Mouse (Mus musculus) hindbrain, embryonic 10.5 days (tissue): ENCODE data around the gene Rarb. TPM values are rescaled to one million over a fixed set of nuclear protein-coding genes. Genes with fewer than 3 reads are reported as not detected.

ENCODE experiments used
- DNase-seq: peaks from one replicate; pipeline ENCODE4 v3.0.0-alpha.2; 2017; ENCODE audit warnings: low spot score
- H3K27ac ChIP-seq: fragments of 300-500 bp; sonication (generic); 2 replicates; pipeline ENCODE4 v1.5.1; 2016; ENCODE audit warnings: mild to moderate bottlenecking, moderate library complexity
- H3K27me3 ChIP-seq: fragments of 300-500 bp; sonication (generic); 2 replicates; pipeline ENCODE4 v1.6.1; 2016; ENCODE audit warnings: mild to moderate bottlenecking; ENCODE audit not compliant: poor library complexity, insufficient read depth, severe bottlenecking
- H3K36me3 ChIP-seq: fragments of 300-500 bp; sonication (generic); 2 replicates; pipeline ENCODE4 v1.6.1; 2016; ENCODE audit warnings: mild to moderate bottlenecking, moderate library complexity
- H3K4me1 ChIP-seq: fragments of 300-500 bp; sonication (generic); replicated peaks from 2 replicates; pipeline ENCODE4 v1.6.1; 2016; ENCODE audit warnings: mild to moderate bottlenecking
- H3K4me3 ChIP-seq: fragments of 300-500 bp; sonication (generic); 2 replicates; pipeline ENCODE4 v1.5.1; 2016; ENCODE audit warnings: mild to moderate bottlenecking, moderate library complexity
- H3K9me3 ChIP-seq: fragments of 300-500 bp; sonication (generic); 2 replicates; pipeline ENCODE4 v1.6.1; 2016; ENCODE audit warnings: mild to moderate bottlenecking, moderate library complexity
- WGBS: fragments of 180-500 bp; shearing (Covaris S2); methylation state at CpG from one replicate; pipeline ENCODE4 v1.1.7; 2016; 5-methylcytosine and 5-hydroxymethylcytosine counted together
- polyA plus RNA-seq: library from polyadenylated mRNA; unstranded; fragments of >200 nt; fragmentation: Nextera tagmentation; extraction: Ambion mirVana; gene quantifications from 2 replicates; pipeline ENCODE4 v1.2.1, GENCODE M21; 2016

Rarb gene
- polyA plus RNA-seq, 1 experiment from 2014 or later: 18.9 TPM

- H3K27ac ChIP-seq: no peak overlapping the region
Measured at GRCm38 (mm10) chr14:16528631-16529030, 290.3 kb downstream of the Rarb start.

GRCm38 (mm10) chr14:16526120-16526519, 292.8 kb downstream of the Rarb start:
- 83% methylated on average over 3 of the region's 3 CpGs for WGBS
- H3K4me1 ChIP-seq: no peaks in the 10 kb centered on the region
- H3K4me3 ChIP-seq: no peak overlapping the region
- H3K27me3 ChIP-seq: no peaks in the 10 kb centered on the region
- no peak overlapping the region for H3K27ac ChIP-seq
- no peak for DNase-seq
- no peaks in the 10 kb centered on the region for H3K9me3 ChIP-seq
- H3K36me3 ChIP-seq: no peaks in the 10 kb centered on the region

More at GRCm38 (mm10) chr14:16528631-16529030, 290.3 kb downstream of the Rarb start:
- Histone ChIP-seq H3K4me1 (no peaks in the 10 kb centered on the region), H3K9me3 (no peaks in the 10 kb centered on the region), H3K36me3 (no peaks in the 10 kb centered on the region), H3K4me3 (no peak overlapping the region), H3K27me3 (no peaks in the 10 kb centered on the region)
- no peak for DNase-seq
- 73% methylated on average over 2 of the region's 2 CpGs for WGBS

- 91% methylated on average over 5 of the region's 5 CpGs for WGBS
- H3K27me3 ChIP-seq: no peaks in the 10 kb centered on the region
- DNase-seq: no peak
- H3K36me3 ChIP-seq: no peaks in the 10 kb centered on the region
- H3K27ac ChIP-seq: no peak overlapping the region
- H3K4me3 ChIP-seq: no peak overlapping the region
- no peaks in the 10 kb centered on the region for H3K4me1 ChIP-seq
- H3K9me3 ChIP-seq: no peaks in the 10 kb centered on the region
Measured at GRCm38 (mm10) chr14:16525137-16525924, 293.6 kb downstream of the Rarb start.

- WGBS: 88% methylated on average over 3 of the region's 3 CpGs
- no peaks in the 10 kb centered on the region; the same call in 1 of the 2 replicates for H3K4me1 ChIP-seq
- no peak for DNase-seq
- no peaks in the 10 kb centered on the region for H3K36me3 ChIP-seq
- no peaks in the 10 kb centered on the region for H3K27me3 ChIP-seq
- no peaks in the 10 kb centered on the region for H3K9me3 ChIP-seq
- H3K4me3 ChIP-seq: no peak overlapping the region
- H3K27ac ChIP-seq: no peak overlapping the region
Measured at GRCm38 (mm10) chr14:16522852-16523251, 296.1 kb downstream of the Rarb start.

GRCm38 (mm10) chr14:16519588-16520167, 299.3 kb downstream of the Rarb start:
- Histone ChIP-seq H3K4me1 (no peaks in the 10 kb centered on the region; the same call in 1 of the 2 replicates), H3K36me3 (no peaks in the 10 kb centered on the region), H3K27ac (no peak overlapping the region), H3K27me3 (no peaks in the 10 kb centered on the region), H3K9me3 (no peaks in the 10 kb centered on the region), H3K4me3 (no peak overlapping the region)
- no peak for DNase-seq
- 83% methylated on average over 8 of the region's 8 CpGs for WGBS

GRCm38 (mm10) chr14:16517958-16518357, 301.0 kb downstream of the Rarb start:
- Histone ChIP-seq H3K27me3 (no peaks in the 10 kb centered on the region), H3K36me3 (no peaks in the 10 kb centered on the region), H3K27ac (no peak overlapping the region), H3K9me3 (no peaks in the 10 kb centered on the region), H3K4me1 (no peaks in the 10 kb centered on the region; the same call in 1 of the 2 replicates), H3K4me3 (no peak overlapping the region)
- DNase-seq: no peak

GRCm38 (mm10) chr14:16515731-16516130, 303.2 kb downstream of the Rarb start:
- no peak overlapping the region for H3K27ac ChIP-seq
- WGBS: 68% methylated on average over 3 of the region's 3 CpGs
- H3K4me1 ChIP-seq: no peaks in the 10 kb centered on the region; the same call in 1 of the 2 replicates
- no peak overlapping the region for H3K4me3 ChIP-seq
- no peaks in the 10 kb centered on the region for H3K36me3 ChIP-seq
- H3K27me3 ChIP-seq: no peaks in the 10 kb centered on the region
- no peak for DNase-seq
- H3K9me3 ChIP-seq: no peaks in the 10 kb centered on the region

- H3K4me3 ChIP-seq: no peak overlapping the region
- no peaks in the 10 kb centered on the region for H3K4me1 ChIP-seq
- no peak overlapping the region for H3K27ac ChIP-seq
- WGBS: 70% methylated on average over 4 of the region's 4 CpGs
- no peaks in the 10 kb centered on the region for H3K9me3 ChIP-seq
- H3K27me3 ChIP-seq: no peaks in the 10 kb centered on the region
- no peaks in the 10 kb centered on the region for H3K36me3 ChIP-seq
- no peak for DNase-seq
Measured at GRCm38 (mm10) chr14:16510574-16510973, 308.4 kb downstream of the Rarb start.

GRCm38 (mm10) chr14:16509825-16510224, 309.1 kb downstream of the Rarb start:
- Histone ChIP-seq H3K27me3 (no peaks in the 10 kb centered on the region), H3K9me3 (no peaks in the 10 kb centered on the region), H3K36me3 (no peaks in the 10 kb centered on the region), H3K4me3 (no peak overlapping the region), H3K27ac (no peak overlapping the region), H3K4me1 (no peaks in the 10 kb centered on the region)
- 73% methylated on average over 4 of the region's 4 CpGs for WGBS
- DNase-seq: no peak

- Histone ChIP-seq H3K9me3 (no peaks in the 10 kb centered on the region), H3K27me3 (no peaks in the 10 kb centered on the region), H3K36me3 (no peaks in the 10 kb centered on the region), H3K27ac (no peak overlapping the region), H3K4me1 (no peaks in the 10 kb centered on the region), H3K4me3 (no peak overlapping the region)
- DNase-seq: no peak
- 94% methylated on average over 7 of the region's 7 CpGs for WGBS
Measured at GRCm38 (mm10) chr14:16508760-16509159, 310.2 kb downstream of the Rarb start.

GRCm38 (mm10) chr14:16497226-16497661, 321.7 kb downstream of the Rarb start:
- Histone ChIP-seq H3K4me3 (no peak overlapping the region), H3K27ac (no peak overlapping the region), H3K9me3 (no peaks in the 10 kb centered on the region), H3K4me1 (no peaks in the 10 kb centered on the region), H3K27me3 (no peaks in the 10 kb centered on the region), H3K36me3 (no peaks in the 10 kb centered on the region)
- DNase-seq: no peak
- WGBS: 65% methylated on average over 2 of the region's 2 CpGs

- WGBS: 52% methylated on average over 8 of the region's 8 CpGs
- no peak for DNase-seq
- Histone ChIP-seq H3K27me3 (no peaks in the 10 kb centered on the region), H3K9me3 (no peaks in the 10 kb centered on the region), H3K36me3 (no peaks in the 10 kb centered on the region), H3K4me1 (0 out of 2 replicates have a peak, but pooled peaks cover 3% of the 10 kb centered on the region), H3K27ac (no peak overlapping the region), H3K4me3 (no peak overlapping the region)
Measured at GRCm38 (mm10) chr14:16483656-16484380, 335.1 kb downstream of the Rarb start.

GRCm38 (mm10) chr14:16480621-16481020, 338.3 kb downstream of the Rarb start:
- no peaks in the 10 kb centered on the region for H3K36me3 ChIP-seq
- no peak for DNase-seq
- no peak overlapping the region for H3K27ac ChIP-seq
- 0 out of 2 replicates have a peak, but pooled peaks cover 3% of the 10 kb centered on the region for H3K4me1 ChIP-seq
- H3K4me3 ChIP-seq: no peak overlapping the region
- H3K27me3 ChIP-seq: no peaks in the 10 kb centered on the region
- H3K9me3 ChIP-seq: no peaks in the 10 kb centered on the region
- 75% methylated on average over 6 of the region's 6 CpGs for WGBS
